Mouse (Mus musculus) olfactory bulb, adult 2 months (tissue): Measurements from ENCODE around the gene Psmd7.

Experiments used
- CTCF ChIP-seq: fragments of 200-500 bp; IDR thresholded peaks from 2 replicates; pipeline ENCODE4 v1.5.1; 2012; ENCODE audit warnings: low read depth, mild to moderate bottlenecking, low read length, moderate library complexity; ENCODE audit not compliant: insufficient read depth
- POLR2A ChIP-seq: fragments of 200-500 bp; IDR thresholded peaks from 2 replicates; pipeline ENCODE4 v1.6.1; 2012; ENCODE audit warnings: mild to moderate bottlenecking, low read depth, low read length, moderate library complexity; ENCODE audit not compliant: insufficient read depth

DNA sequence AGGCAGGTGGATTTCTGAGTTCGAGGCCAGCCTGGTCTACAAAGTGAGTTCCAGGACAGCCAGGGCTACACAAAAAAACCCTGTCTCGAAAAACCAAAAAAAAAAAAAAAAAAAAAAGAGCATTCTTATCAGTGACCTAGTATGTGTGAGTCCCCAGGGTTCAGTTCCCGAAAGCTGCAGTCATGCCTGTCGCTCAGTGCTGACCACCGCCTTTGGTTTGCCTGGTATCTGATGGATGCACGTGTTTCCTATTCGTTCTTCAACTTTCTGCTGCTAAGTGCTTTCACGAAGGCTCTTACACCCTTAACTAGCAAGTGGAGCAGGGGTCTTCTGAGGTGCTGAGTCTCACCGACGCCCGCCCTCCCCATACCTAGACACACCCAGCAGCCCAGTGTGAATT, 44.5 kb downstream of the Psmd7 start:
- TF ChIP-seq CTCF (no peak), POLR2A (no peak)
